Mouse (Mus musculus) left cerebral cortex, adult 2 months (tissue): ENCODE data around the gene Zc3h12c. TPM values are rescaled to one million over a fixed set of nuclear protein-coding genes. Genes with fewer than 3 reads are reported as not detected.

Source experiments
- DNase-seq, 2 experiments: peaks; one replicate each; pipeline ENCODE4 v3.0.0; 2021 to 2022; ENCODE audit warnings: low spot score in 2 of 2, mixed read lengths in 1 of 2; ENCODE audit errors: extremely low spot score in 1 of 2
- H3K27ac ChIP-seq: fragments of 200-600 bp; 2 replicates; pipeline ENCODE4 v1.8.1; 2022
- H3K4me3 ChIP-seq: fragments of 200-600 bp; 2 replicates; pipeline ENCODE4 v1.8.1; 2022
- CTCF ChIP-seq: fragments of 200-600 bp; IDR thresholded peaks from 2 replicates; pipeline ENCODE4 v1.8.1; 2022; ENCODE audit warnings: antibody characterized with exemption, mild to moderate bottlenecking, moderate library complexity
- intact Hi-C: fragments of 180-260 bp; cut with DNase I; formaldehyde crosslinking; loops from one replicate; pipeline ENCODE4 v1.15.1; 2025
- long read RNA-seq, 2 experiments: library from polyadenylated mRNA; stranded (forward); transcript quantifications; one replicate each; pipeline ENCODE4 v2.0.0; 2021; ENCODE audit warnings: borderline mapping rate in 2 of 2
- total RNA-seq, 2 experiments: library from RNA; stranded (reverse); gene quantifications; 2 replicates each; pipeline ENCODE4 v1.2.3; 2021

Gene Zc3h12c
- 10 to 100 TPM; 15.1 to 16.2 TPM for total RNA-seq
- long read RNA-seq, experiment 1, full-length matches to known transcripts, result 3 of 6 reads
- long read RNA-seq, experiment 1, partial matches to known transcripts, result 1 of 6 reads
- long read RNA-seq, experiment 1, other reads (novel, unspliced or antisense), result 2 of 6 reads
- long read RNA-seq, experiment 2, full-length matches to known transcripts, result 3 of 6 reads
- long read RNA-seq, experiment 2, partial matches to known transcripts, result 1 of 6 reads
- long read RNA-seq, experiment 2, other reads (novel, unspliced or antisense), result 2 of 6 reads

DNA sequence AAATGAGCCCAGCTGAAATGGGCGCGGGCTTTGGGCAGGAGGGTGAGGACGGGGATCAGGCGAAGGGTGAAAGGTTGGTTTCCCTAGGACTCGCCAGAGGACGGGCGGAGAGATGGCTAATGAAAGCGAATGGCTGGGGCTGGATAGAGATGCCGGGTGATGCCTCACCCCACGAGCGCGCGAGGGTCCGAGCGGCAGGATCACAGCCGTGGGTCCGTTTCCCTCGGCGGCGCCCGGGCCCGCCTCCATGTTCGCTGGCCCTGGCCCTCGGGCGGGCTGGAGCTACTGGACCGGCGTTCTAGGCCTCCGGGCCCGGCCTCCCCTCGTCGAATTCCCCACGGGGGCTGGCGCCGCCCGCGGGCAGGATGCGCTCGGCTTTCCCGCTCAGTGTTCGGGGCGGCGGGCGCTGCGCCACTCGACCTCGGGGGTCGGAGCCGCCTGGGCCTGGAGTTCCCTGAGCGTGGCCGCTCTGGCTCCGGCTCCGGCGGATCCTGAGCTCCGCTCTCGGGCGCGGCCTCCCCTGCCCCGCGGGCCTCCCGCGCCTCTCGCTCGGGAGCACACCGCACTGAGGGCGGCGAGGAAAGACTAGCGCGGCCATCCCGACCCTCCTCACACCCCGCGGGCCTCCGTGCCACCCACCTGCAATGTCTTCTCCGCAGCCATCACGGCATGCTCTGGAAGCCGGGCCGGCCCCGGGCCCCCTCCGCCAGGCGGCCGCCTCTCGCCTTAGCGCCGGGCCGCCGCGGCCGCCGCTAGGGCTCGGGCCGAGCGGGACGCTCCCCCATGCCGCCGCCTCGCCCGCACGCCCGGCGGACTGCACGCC is at the start of gene Zc3h12c:
TSS of gene Zc3h12c (minus strand) at position 710 of the 823 bp plus-strand sequence.
- DNase-seq, result peak; percentile 50 to 63
- TF ChIP-seq CTCF, result no peak
- intact Hi-C loops, result loop anchor here (2.0 to 10.0 kb wide), 4 partner anchors 37 to 121 kb away; partner anchors contain the start of gene Rdx
- H3K4me3 ChIP-seq, result peak within 1 kb of the TSS; percentile 92
- H3K27ac ChIP-seq, result peak within 1 kb of the TSS; percentile 94

DNA sequence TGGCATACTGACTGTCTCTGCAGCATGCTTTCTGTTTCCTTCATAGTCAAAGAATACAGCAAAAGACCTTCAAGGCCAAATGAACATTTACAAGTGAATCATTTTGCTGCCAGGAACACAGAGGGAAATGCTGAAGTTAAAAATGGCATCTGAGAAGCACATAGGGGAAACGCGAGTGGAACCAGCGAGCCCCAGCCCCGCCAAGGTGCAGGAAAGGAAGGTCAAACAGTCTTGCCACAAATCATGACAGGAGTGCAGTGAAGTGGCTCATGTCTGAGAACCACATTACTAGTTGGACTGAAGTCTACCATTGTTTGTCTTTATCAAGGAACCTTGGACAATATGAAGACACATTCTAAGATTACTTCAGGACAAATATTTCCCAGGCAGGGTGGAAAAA is 49.3 kb upstream of the Zc3h12c start:
- intact Hi-C loops, result no loop called here
- no peak for DNase-seq
- TF ChIP-seq CTCF, result no peak

DNA sequence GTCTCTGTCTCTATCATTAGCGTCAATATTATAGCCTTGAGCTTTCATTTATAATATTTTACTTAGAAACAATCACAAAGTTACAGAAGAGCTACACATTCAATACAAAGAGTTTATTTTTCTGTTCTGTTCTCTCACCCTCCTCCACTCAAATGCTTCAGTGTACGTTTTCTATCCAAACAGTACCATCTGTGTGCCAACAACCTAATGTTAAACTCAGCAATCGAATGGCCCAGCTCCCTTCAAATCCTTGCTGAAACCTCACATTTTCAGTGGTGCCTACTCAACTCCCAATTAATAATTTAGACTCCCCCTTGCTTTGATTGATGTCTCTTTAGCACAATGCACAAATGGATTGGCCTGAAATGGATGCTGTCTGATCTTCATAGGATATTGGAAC is 46.9 kb upstream of the Zc3h12c start:
- DNase-seq, result no peak
- H3K4me3 ChIP-seq, result no peak overlapping the region
- intact Hi-C loops, result no loop called here
- no peak for TF ChIP-seq CTCF
- H3K27ac ChIP-seq, result no peak overlapping the region

More for the DNA sequence above, 49.3 kb upstream of the Zc3h12c start:
- Histone ChIP-seq H3K27ac (no peak overlapping the region), H3K4me3 (no peak overlapping the region)

DNA sequence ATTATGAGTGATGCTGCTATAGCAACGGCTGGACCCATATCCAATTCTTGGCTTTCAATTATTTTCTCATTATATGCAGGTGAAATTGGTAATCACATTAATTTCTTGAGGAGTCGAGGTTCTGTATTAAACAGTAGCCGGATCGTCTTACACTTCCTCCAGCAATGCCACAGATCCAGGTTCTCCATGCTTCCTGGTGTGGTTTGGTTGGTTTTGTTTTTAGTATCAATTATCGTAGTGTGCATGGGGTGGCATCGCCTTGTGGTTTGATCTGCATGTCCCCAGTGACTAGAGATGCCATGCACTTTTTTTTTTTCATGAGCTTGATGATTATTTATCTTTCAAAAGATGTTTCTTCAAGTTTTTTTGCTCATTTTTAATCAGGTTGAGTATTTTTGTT is 44.0 kb upstream of the Zc3h12c start:
- Histone ChIP-seq H3K27ac (no peak overlapping the region), H3K4me3 (no peak overlapping the region)
- TF ChIP-seq CTCF, result no peak
- DNase-seq, result no peak
- intact Hi-C loops, result no loop called here

DNA sequence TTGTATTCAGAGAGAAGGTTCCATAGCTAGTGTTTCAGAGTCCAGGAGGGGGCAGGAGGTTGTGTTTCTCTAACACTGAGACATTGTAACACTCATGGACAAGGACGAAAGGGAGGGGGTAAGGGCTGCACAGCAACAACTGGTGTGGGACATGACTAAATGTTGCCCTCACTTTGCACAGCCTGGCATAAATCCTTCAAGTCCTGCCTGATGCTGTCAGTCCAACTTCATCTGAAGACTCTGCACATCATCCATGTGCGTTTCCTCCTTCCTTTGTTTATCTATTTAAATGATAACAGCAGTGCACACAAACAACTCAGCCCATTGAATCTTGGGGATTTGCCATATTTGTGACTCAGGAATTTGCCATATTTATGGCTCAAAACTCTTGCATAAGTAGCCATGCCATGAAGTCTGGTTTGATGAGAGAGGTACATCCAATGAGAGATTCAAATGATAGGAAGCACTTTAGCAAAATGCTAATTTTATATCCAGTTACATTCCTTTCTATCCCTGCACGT is 40.2 kb upstream of the Zc3h12c start:
- no peak for DNase-seq
- Histone ChIP-seq H3K27ac (no peak overlapping the region), H3K4me3 (no peak overlapping the region)
- no peak for TF ChIP-seq CTCF
- intact Hi-C loops, result no loop called here

DNA sequence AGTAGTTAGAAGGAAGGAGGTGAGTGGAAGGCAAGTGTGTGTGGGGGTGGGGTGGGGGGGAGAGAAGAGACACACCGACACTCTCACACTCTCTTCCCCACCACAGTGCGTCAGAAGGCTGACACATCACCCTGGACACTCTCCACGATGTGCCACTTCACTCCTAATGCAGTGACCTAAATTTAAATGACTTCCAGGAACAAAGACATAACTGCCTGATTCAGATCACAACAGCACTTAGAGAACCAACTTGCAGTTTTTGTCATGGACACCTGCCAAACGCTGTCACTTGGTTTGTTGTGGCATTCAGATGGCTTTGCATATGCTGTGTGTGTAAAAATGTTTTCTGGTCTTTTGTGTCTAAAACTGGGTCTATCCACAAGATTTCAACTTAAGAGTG is 34.8 kb upstream of the Zc3h12c start:
- H3K4me3 ChIP-seq, result no peak overlapping the region
- intact Hi-C loops, result no loop called here
- peak; percentile 28 to 43 for DNase-seq

DNA sequence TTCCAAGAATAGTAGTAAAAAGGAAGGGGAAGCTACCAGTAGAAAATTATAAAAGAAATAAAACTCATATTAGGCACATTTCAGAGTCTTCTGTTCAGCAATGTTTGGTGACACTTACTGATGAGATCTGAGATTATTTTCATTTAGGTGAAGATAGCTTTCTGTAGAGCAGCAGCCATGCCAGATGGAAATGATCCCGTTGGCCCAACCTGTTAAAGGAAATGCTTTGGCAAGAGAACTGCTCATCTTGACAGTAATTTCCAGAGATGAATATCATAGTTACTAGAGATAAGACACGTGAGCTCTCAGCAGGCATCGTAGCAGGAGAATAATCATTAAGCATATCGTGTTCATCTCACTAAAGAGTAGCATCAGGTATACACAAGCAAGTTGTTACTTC is 31.9 kb upstream of the Zc3h12c start:
- TF ChIP-seq CTCF, result no peak
- intact Hi-C loops, result no loop called here
- H3K27ac ChIP-seq, result no peak overlapping the region
- no peak for DNase-seq
- H3K4me3 ChIP-seq, result no peak overlapping the region

More for the DNA sequence above, 34.8 kb upstream of the Zc3h12c start:
- TF ChIP-seq CTCF, result no peak
- H3K27ac ChIP-seq, result no peak overlapping the region

DNA sequence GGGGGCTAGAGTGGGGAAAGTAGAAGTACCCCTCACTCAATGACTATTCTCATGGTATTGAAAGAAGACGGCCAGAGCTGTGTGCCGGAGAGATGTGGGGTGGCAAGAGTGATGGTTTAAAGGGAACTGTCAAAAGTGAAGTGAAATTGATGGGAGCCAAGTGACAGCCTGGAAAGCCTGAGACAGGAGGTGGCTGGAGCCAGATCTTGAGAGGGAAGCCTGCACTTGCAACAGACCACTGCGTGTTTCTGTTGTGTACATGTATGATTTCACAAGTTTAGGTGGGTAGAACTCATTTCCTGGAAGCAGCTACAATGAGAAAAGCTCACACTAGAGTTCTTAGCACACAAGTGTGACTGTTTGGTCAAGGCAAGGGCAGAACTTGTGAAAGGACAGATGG is 27.5 kb upstream of the Zc3h12c start:
- H3K27ac ChIP-seq, result no peak overlapping the region
- no peak overlapping the region for H3K4me3 ChIP-seq
- intact Hi-C loops, result no loop called here
- no peak for TF ChIP-seq CTCF
- DNase-seq, result no peak

DNA sequence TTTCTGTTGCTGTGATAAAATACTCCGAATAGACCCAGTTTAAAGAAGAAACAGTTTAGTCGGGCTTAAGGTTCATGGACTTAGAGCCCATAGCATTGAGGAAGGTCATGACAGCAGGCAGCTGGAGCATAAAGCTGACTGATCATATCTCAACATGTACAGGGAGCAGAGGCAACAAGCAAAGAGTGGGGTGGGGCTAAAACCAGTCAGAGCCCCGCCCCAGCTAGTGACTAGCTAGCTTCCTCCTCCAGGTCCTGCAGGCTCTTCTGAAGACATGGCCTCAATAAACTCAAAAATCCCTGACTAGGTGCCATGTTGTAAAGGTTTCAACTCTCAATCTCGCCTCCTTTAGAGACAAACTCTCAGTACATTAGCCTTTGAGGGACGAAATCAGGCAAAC is 25.5 kb upstream of the Zc3h12c start:
- no peak for DNase-seq
- Histone ChIP-seq H3K27ac (no peak overlapping the region), H3K4me3 (no peak overlapping the region)
- intact Hi-C loops, result no loop called here
- no peak for TF ChIP-seq CTCF

DNA sequence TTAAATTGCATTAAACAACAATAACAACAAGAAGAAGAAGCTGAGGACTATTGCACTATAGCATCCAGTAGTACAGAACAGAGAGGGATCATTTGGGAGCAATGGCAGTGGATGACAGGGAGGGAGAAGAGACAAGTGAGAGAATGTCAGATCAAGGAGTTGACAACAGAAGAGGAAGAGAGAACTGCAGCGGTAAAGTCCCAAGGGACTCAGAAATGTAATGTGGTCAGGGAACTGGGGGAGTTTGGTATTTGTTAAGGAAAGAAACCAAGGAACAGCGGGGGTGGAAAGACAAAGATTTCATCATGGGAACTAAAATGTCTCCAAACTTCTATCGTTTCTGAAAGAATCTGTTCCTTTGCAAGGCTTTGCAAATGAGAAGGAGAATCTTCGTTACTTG is 22.5 kb upstream of the Zc3h12c start:
- no peak for DNase-seq
- Histone ChIP-seq H3K27ac (no peak overlapping the region), H3K4me3 (no peak overlapping the region)
- no peak for TF ChIP-seq CTCF
- intact Hi-C loops, result no loop called here

DNA sequence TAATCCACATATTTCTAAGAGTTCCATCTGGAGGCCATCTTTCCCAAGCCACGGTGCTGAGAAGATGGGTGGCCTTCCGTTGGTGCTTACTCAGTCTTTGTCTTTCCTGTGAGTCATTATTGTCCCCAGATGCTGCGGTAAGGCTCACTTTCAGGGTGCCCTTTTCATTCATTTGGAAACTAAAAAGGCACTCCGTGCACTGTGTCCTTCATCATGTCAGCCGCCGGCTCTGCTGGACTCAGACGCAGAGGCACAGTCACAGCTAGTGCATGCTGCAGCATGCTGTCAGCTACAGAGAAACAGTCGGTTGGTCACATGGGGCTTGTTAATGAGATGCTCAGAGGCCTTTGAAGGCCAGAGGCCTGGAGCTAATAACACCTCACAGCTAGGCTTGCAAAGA is 19.7 kb upstream of the Zc3h12c start:
- TF ChIP-seq CTCF, result no peak

DNA sequence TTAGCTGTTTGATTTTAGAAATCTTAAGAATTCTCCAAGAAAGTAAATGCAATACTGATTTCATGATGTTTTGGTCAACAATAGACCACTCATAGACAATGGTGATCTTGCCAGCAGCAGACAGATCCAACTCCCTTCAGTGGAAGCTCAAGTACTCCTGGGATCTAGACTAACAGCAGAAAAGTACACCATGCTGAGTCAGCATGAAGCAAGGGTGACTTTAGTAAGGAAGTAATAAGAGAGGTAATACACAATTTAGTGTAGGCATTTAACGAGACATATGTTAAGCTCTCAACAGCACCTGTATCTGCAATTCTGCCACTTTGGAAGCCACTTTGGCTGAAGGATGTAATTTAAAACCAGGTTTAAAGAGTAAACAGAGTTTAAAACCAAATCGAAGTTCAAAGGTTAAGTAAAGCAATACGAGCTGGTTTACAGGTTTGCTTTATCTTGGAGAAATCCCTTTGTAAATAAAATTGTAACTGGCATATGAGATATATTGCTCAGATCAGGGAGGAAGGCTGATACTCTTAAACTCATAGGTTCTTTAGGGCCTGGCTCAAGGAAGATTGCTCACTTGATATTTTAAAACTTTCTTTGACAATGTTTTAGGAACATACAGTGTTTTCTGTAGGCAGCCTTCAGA is 18.0 kb upstream of the Zc3h12c start:
- no peak for TF ChIP-seq CTCF
- Histone ChIP-seq H3K4me3 (no peak overlapping the region), H3K27ac (no peak overlapping the region)
- no peak for DNase-seq
- intact Hi-C loops, result no loop called here

More for the DNA sequence above, 19.7 kb upstream of the Zc3h12c start:
- intact Hi-C loops, result no loop called here
- no peak for DNase-seq
- Histone ChIP-seq H3K4me3 (no peak overlapping the region), H3K27ac (no peak overlapping the region)
